In the genomic region with DNA sequence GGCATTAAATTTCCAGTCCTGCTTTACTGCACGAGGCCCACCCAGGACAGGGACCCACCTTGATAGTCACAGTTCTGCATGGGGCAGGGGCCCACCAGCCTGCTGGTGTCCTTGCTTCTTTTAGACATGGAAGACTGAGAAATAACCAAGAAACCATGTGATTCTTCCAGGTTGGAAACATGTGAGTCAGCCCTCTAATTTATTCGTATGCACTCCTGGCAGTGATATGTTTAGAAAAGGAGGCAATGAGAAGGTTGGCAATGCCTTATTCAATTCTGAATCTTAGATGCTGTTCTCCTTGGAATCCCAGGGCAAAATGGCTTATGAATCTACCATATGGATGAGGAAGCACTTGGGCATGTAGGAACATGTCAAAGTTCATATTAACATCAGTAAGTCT, we compare ENCODE assay signal across 18 mouse cellular contexts.
DNase-seq lines count a peak whose midpoint lies in the region.
"Had no signal": no experiment of that assay in that cellular context is flagged by ENCODE, and none has a peak within 500 bp of the region (broad histone marks: within the 10 kb centered on the region; RNA-seq: fewer than 3 reads in every experiment).

No protein-coding gene starts in this region.

- DNase-seq in frontal cortex, postnatal 36 days (ENCODE audit: low spot score in 2 of 2) = peak; percentile 17 to 26
- no peak for DNase-seq in frontal cortex, postnatal 10 days (ENCODE audit: low spot score in 2 of 2)
- peak; percentile 5 to 6 for DNase-seq in left cerebral cortex, adult 18-20 months (ENCODE audit: low spot score in 2 of 2)
- DNase-seq in left cerebral cortex, postnatal 4 days = no peak
- peak; percentile 11 for DNase-seq in right cerebral cortex, postnatal 25 days
- DNase-seq in right cerebral cortex, postnatal 4 days = no peak
- DNase-seq in ovary, postnatal 14 days (ENCODE audit: low spot score) = no peak
- DNase-seq: adrenal gland, postnatal 10 days; adrenal gland, postnatal 36 days; B cell, adult 2 months; cerebellum, adult 11 months; cerebellum, adult 2 months; cerebellum, adult 9-11 months; cerebellum, postnatal 25 days; forebrain, postnatal 0 days; gastrocnemius, postnatal 25 days; heart, adult 2 months; heart, postnatal 36 days had no signal

- intact Hi-C loops in left cerebral cortex, postnatal 4 days (cut with DNase I) = no loop called here

Comparison
In these comparisons a context has a peak if more than half of its experiments do, and no peak if none do; other contexts are left out.
1. DNase-seq: peak in frontal cortex, postnatal 36 days (2 of 2), left cerebral cortex, adult 18-20 months (2 of 2) and right cerebral cortex, postnatal 25 days (single experiment); none in frontal cortex, postnatal 10 days (0 of 2), left cerebral cortex, postnatal 4 days (single experiment), right cerebral cortex, postnatal 4 days (single experiment) and ovary, postnatal 14 days (single experiment).